Mouse (Mus musculus): Measurements from ENCODE around the gene Ifit1. TPM values are rescaled to one million over a fixed set of nuclear protein-coding genes. Genes with fewer than 3 reads are reported as not detected.
A peak's percentile ranks its signal among the peaks of the same experiment; 100 is the strongest.

Gene Ifit1
- polyA plus RNA-seq, 1 experiment from 2014 or later, result 2.4 TPM

- Histone ChIP-seq H3K27me3 (ENCODE audit: control insufficient read depth, insufficient read depth, low read length) (no peaks in the 10 kb centered on the region), H3K4me3 (ENCODE audit: low read depth, low read length) (no peak overlapping the region), H3K9ac (ENCODE audit: low read length) (no peak overlapping the region), H3K4me2 (replicated peaks; ENCODE audit: low read depth) (no peak overlapping the region), H3K4me1 (replicated peaks; ENCODE audit: control insufficient read depth, insufficient read depth) (no peaks in the 10 kb centered on the region), H3K9me3 (ENCODE audit: control insufficient read depth, low read length) (no peaks in the 10 kb centered on the region), H3K36me3 (ENCODE audit: control insufficient read depth, insufficient read depth, low read length) (no peaks in the 10 kb centered on the region), H3K27ac (replicated peaks) (no peak overlapping the region)
- DNase-seq (ENCODE audit: low spot score) (peak; percentile 68), ATAC-seq (ENCODE audit: low FRiP score, low TSS enrichment) (no peak)
- TF ChIP-seq CTCF (IDR thresholded peaks at IDR 0.05; ENCODE audit: low read depth) (peak; percentile 94), EP300 (optimal IDR thresholded peaks at IDR 0.05) (no peak)
- WGBS, result under 1% methylated on average over 5 of the region's 5 CpGs
Observed at GRCm38 (mm10) chr19:34666127-34666526, 25.5 kb downstream of the Ifit1 start.

GRCm38 (mm10) chr19:34673476-34673875 lies 32.8 kb downstream of the Ifit1 start:
- WGBS, result 35% methylated on average over 7 of the region's 7 CpGs
- no peaks in the 10 kb centered on the region for H3K36me3 ChIP-seq (ENCODE audit: control insufficient read depth, insufficient read depth, low read length)
- H3K27me3 ChIP-seq (ENCODE audit: control insufficient read depth, insufficient read depth, low read length), result no peaks in the 10 kb centered on the region
- no peak overlapping the region for H3K27ac ChIP-seq (replicated peaks)
- H3K4me1 ChIP-seq (replicated peaks; ENCODE audit: control insufficient read depth, insufficient read depth), result no peaks in the 10 kb centered on the region
- no peak overlapping the region for H3K9ac ChIP-seq (ENCODE audit: low read length)
- no peaks in the 10 kb centered on the region for H3K9me3 ChIP-seq (ENCODE audit: control insufficient read depth, low read length)
- no peak overlapping the region for H3K4me3 ChIP-seq (ENCODE audit: low read depth, low read length)
- no peak for TF ChIP-seq EP300 (optimal IDR thresholded peaks at IDR 0.05)
- TF ChIP-seq CTCF (IDR thresholded peaks at IDR 0.05; ENCODE audit: low read depth), result no peak
- no peak overlapping the region for H3K4me2 ChIP-seq (replicated peaks; ENCODE audit: low read depth)
- DNase-seq (ENCODE audit: low spot score) (peak; percentile 31), ATAC-seq (ENCODE audit: low FRiP score, low TSS enrichment) (no peak)

- DNase-seq (ENCODE audit: low spot score), result no peak
- no peak overlapping the region for H3K9ac ChIP-seq (ENCODE audit: low read length)
- no peak overlapping the region for H3K4me2 ChIP-seq (replicated peaks; ENCODE audit: low read depth)
- TF ChIP-seq EP300 (optimal IDR thresholded peaks at IDR 0.05) (no peak), CTCF (IDR thresholded peaks at IDR 0.05; ENCODE audit: low read depth) (no peak)
- no peaks in the 10 kb centered on the region for H3K4me1 ChIP-seq (replicated peaks; ENCODE audit: control insufficient read depth, insufficient read depth)
- no peak for ATAC-seq (ENCODE audit: low FRiP score, low TSS enrichment)
- H3K4me3 ChIP-seq (ENCODE audit: low read depth, low read length), result no peak overlapping the region
- no peaks in the 10 kb centered on the region for H3K36me3 ChIP-seq (ENCODE audit: control insufficient read depth, insufficient read depth, low read length)
- 88% methylated on average over 4 of the region's 4 CpGs for WGBS
- H3K9me3 ChIP-seq (ENCODE audit: control insufficient read depth, low read length), result no peaks in the 10 kb centered on the region
- no peaks in the 10 kb centered on the region for H3K27me3 ChIP-seq (ENCODE audit: control insufficient read depth, insufficient read depth, low read length)
- no peak overlapping the region for H3K27ac ChIP-seq (replicated peaks)
Observed at GRCm38 (mm10) chr19:34678428-34678827, 37.8 kb downstream of the Ifit1 start.

- DNase-seq (ENCODE audit: low spot score), result peak; percentile 58
- no peaks in the 10 kb centered on the region for H3K36me3 ChIP-seq (ENCODE audit: control insufficient read depth, insufficient read depth, low read length)
- H3K4me1 ChIP-seq (replicated peaks; ENCODE audit: control insufficient read depth, insufficient read depth), result no peaks in the 10 kb centered on the region
- peak; percentile 61; the same call in 1 of the 2 replicates for ATAC-seq (ENCODE audit: low FRiP score, low TSS enrichment)
- H3K9me3 ChIP-seq (ENCODE audit: control insufficient read depth, low read length), result no peaks in the 10 kb centered on the region
- H3K27ac ChIP-seq (replicated peaks), result no peak overlapping the region
- H3K27me3 ChIP-seq (ENCODE audit: control insufficient read depth, insufficient read depth, low read length), result no peaks in the 10 kb centered on the region
- no peak overlapping the region for H3K4me3 ChIP-seq (ENCODE audit: low read depth, low read length)
- no peak overlapping the region for H3K9ac ChIP-seq (ENCODE audit: low read length)
- no peak overlapping the region for H3K4me2 ChIP-seq (replicated peaks; ENCODE audit: low read depth)
- TF ChIP-seq CTCF (IDR thresholded peaks at IDR 0.05; ENCODE audit: low read depth) (peak; percentile 80), EP300 (optimal IDR thresholded peaks at IDR 0.05) (no peak)
- WGBS, result 55% methylated on average over 1 of the region's 1 CpGs
Observed at GRCm38 (mm10) chr19:34684857-34685256, 44.2 kb downstream of the Ifit1 start.

GRCm38 (mm10) chr19:34685530-34685929 lies 44.9 kb downstream of the Ifit1 start:
- H3K4me2 ChIP-seq (replicated peaks; ENCODE audit: low read depth), result no peak overlapping the region
- H3K4me3 ChIP-seq (ENCODE audit: low read depth, low read length), result no peak overlapping the region
- H3K4me1 ChIP-seq (replicated peaks; ENCODE audit: control insufficient read depth, insufficient read depth), result no peaks in the 10 kb centered on the region
- WGBS, result 100% methylated on average over 1 of the region's 1 CpGs
- TF ChIP-seq EP300 (optimal IDR thresholded peaks at IDR 0.05), result no peak
- TF ChIP-seq CTCF (IDR thresholded peaks at IDR 0.05; ENCODE audit: low read depth), result no peak
- H3K9me3 ChIP-seq (ENCODE audit: control insufficient read depth, low read length), result no peaks in the 10 kb centered on the region
- ATAC-seq (ENCODE audit: low FRiP score, low TSS enrichment), result no peak
- H3K36me3 ChIP-seq (ENCODE audit: control insufficient read depth, insufficient read depth, low read length), result no peaks in the 10 kb centered on the region
- no peak overlapping the region for H3K9ac ChIP-seq (ENCODE audit: low read length)
- no peaks in the 10 kb centered on the region for H3K27me3 ChIP-seq (ENCODE audit: control insufficient read depth, insufficient read depth, low read length)
- no peak for DNase-seq (ENCODE audit: low spot score)
- H3K27ac ChIP-seq (replicated peaks), result no peak overlapping the region

- no peaks in the 10 kb centered on the region for H3K27me3 ChIP-seq (ENCODE audit: control insufficient read depth, insufficient read depth, low read length)
- H3K4me2 ChIP-seq (replicated peaks; ENCODE audit: low read depth), result no peak overlapping the region
- no peak for DNase-seq (ENCODE audit: low spot score)
- no peaks in the 10 kb centered on the region for H3K4me1 ChIP-seq (replicated peaks; ENCODE audit: control insufficient read depth, insufficient read depth)
- 64% methylated on average over 6 of the region's 6 CpGs for WGBS
- no peak overlapping the region for H3K9ac ChIP-seq (ENCODE audit: low read length)
- ATAC-seq (ENCODE audit: low FRiP score, low TSS enrichment), result no peak
- no peak overlapping the region for H3K4me3 ChIP-seq (ENCODE audit: low read depth, low read length)
- no peaks in the 10 kb centered on the region for H3K9me3 ChIP-seq (ENCODE audit: control insufficient read depth, low read length)
- no peak overlapping the region for H3K27ac ChIP-seq (replicated peaks)
- TF ChIP-seq EP300 (optimal IDR thresholded peaks at IDR 0.05) (no peak), CTCF (IDR thresholded peaks at IDR 0.05; ENCODE audit: low read depth) (no peak)
- no peaks in the 10 kb centered on the region for H3K36me3 ChIP-seq (ENCODE audit: control insufficient read depth, insufficient read depth, low read length)
Observed at GRCm38 (mm10) chr19:34691402-34691801, 50.7 kb downstream of the Ifit1 start.

All from stomach, postnatal 0 days (tissue).